Mouse (Mus musculus) frontal cortex, postnatal 14 days (tissue): ENCODE measurements around the gene Tekt3.

Experiments used
- DNase-seq, 2 experiments: peaks; one replicate each; pipeline ENCODE4 v3.0.0; 2022; ENCODE audit warnings: low spot score in 2 of 2

Tekt3 gene

DNA sequence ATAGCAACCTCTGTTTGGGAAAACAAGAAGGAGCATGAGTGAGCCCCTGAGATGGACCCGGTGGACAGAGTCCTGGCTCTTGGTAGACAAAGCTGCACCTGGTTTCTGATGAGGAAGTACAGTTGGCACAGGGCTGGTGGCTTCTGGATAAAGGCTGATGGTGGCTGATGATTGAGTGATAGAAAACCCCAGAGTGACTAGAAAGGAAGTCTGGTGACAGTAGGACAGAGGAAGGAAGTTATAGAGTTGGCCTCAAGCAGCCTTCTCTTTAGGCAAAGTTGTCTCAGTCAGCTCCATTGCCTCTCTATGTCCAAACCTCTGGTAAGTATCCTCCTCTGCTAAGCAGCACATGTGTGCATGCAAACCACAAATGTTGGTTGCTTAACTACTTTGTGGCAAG is 1.5 kb upstream of the Tekt3 start:
- no peak for DNase-seq

DNA sequence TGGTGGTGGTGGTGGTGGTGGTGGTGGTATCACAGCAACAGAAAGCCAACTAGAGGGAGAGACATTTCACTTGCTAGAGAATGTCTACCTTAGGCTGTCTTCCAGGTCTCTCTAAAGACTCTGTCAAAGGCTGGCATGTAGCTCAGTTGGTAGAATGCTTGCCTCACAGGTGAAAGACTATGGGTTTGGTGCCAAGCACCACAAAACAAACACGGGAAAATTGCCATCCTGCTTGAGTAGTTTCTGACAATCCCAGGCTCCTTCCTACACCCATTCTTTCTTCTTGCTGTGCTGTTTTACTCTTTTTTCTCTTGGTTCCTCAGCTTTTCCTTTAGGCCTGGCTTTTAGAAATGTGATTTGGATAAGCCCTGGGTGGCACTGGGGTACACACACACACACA is 5.1 kb downstream of the Tekt3 start:
- DNase-seq, result no peak

DNA sequence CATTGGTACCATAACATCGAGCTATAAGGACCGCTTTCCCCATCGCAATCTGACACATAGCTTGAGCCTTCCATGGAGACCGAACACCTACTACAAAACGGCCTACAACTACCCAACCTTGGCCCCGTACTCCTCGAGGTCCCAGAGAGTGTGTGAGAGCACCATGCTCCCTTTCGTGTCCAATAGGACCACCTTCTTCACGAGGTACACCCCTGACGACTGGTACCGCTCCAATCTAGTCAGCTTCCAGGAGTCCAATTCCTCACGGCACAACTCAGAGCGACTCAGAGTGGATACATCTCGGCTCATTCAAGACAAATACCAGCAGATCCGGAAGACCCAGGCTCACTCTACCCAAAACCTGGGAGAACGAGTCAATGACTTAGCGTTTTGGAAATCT is 8.6 kb downstream of the Tekt3 start:
- DNase-seq, result no peak

DNA sequence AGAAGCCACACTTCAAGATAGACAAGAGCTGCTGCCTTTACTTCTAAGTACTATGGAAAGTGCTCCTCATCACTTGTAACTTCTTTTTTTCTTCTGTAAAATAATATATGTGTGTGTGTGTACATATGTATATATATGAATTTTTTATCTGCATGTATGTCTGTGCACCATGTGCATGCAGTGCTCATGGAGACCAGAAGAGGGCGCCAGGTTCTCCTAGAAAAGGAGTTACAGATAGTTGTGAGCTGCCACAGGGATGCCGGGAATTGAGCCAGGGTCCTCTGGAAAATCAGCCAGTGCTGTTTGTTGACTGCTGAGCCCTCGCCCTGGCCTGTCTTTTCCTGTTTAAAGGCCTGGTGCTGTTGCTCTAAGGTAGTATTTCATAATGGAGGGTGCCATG is 23.1 kb downstream of the Tekt3 start:
- DNase-seq, result no peak

DNA sequence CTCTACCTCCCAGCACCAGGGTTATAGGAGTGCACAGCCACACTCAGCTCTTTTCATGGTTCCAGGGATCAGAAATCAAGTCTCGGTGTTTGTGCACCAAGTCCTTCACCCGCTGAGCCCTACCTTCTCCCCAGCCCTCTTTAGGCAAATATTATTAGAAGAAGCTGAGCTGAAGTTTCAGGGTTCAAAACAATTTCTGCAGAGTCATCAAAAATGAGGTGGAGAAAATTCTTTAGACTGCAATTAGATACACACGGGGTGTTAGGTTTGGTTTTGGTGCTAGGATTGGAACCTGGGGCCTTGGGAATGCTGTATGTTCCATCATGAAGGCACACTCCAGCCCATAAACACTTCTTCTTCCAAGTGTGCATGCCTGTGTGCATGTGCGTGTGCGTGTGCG is 27.2 kb downstream of the Tekt3 start:
- DNase-seq, result no peak

DNA sequence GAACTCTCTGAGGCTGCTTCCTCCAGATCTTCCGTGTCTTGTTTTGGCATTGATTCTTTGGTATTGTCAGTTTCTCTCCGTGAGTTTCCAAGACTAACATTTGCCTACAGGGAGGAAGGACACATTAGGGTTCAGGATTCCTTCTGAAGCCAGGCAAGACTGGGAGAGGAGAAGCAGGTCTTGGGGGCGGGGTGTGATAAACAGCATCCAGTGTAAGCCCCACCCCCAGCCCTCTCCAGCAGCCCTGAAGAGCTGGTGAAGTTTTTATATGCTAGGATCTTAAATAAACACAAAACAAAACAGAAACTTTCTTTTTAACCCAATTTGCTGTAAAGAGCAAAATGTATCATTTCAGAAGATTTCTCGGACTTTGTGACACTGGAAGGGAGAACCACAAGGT is 28.8 kb downstream of the Tekt3 start:
- no peak for DNase-seq

DNA sequence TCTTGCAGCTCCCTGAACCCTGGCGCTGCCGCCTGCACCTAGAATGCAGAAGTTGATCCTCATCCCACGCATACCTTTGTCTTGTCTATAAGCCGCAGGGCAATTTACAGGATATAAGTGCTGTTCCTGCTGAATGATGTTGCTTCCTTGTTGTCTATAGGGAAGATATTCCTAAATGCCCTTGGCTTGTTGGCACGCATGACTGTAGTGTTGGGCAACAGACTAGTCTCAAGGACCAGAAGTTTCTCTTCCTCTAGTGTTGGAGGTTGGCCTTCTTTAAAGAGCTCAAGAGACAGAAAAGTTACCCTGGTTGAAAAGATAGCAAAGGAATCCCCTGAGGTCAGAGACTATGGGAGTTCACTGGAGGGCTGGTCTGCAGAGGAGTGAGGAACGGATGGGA is 29.5 kb downstream of the Tekt3 start:
- no peak for DNase-seq

DNA sequence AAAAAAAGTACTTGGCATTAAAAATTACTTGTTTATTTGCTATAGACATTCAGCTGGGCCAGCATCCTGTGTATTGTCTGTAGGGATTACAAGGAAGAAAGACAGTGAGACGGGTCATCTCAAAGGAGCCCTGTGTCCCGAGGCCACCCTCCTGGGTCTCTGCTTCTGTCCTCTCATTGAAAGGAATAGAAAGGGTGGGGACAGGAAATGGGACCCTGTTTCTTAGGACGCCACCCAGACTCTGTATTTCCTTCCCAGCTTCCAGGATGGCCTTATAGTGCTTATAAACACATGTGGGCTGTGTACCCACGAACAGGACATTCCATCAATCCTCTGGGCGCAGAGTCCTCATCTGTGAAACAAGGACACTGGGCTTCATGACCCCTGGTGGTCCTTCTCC is 30.8 kb downstream of the Tekt3 start:
- no peak for DNase-seq

DNA sequence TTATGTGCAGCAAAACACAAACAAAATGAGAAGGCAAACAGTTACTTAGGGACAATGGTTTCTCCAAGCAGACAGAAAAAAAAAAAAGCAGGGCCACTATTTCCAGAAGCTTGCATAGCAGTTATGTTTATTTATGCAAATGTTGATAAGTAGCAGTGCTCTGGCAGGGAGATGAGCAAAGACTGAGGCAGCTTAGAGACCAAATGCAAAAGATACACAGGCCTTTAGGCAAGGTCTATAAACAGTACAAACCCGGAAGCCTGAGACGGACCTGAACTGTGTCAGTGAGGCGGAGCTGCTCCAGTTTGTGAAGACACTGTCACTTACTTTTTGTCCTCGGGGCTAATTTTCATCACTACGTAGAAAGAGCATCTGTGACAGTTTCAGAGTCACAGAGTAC is 32.1 kb downstream of the Tekt3 start:
- no peak for DNase-seq

DNA sequence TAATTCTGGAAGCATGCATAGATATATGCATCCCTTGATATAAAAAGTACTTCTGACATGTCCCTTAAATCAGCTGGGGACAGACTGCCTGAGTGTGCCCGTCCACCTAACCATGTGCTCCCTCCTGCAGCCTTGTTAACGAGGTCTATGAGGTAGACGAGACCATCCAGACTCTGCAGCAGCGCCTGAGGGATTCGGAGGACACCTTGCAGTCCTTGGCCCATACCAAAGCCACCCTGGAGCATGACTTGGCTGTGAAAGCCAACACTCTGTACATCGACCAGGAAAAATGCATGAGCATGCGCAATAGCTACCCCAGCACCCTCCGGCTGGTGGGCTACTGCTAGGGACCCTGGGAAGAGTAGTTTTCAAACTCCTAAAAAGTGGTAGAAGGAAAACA is 33.0 kb downstream of the Tekt3 start:
- no peak for DNase-seq

DNA sequence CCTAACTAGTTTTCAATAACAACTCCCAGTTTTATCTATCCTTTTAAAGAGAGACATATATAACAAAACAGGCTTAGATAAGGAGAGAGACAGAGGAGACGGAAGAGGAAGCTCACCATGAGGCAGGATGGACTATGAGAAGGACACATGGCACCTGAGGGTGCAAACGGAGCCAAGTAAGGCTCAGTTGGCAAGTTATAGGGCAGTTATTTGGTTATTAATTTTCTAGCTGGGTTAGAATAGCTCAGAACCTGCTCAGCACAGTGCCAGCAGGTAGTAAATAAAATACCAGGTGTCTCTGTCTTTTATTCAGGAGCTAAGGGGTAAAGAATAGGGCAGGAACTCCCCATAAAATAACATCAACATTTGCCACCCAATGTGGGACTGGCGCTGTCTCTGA is 36.6 kb downstream of the Tekt3 start:
- no peak for DNase-seq

DNA sequence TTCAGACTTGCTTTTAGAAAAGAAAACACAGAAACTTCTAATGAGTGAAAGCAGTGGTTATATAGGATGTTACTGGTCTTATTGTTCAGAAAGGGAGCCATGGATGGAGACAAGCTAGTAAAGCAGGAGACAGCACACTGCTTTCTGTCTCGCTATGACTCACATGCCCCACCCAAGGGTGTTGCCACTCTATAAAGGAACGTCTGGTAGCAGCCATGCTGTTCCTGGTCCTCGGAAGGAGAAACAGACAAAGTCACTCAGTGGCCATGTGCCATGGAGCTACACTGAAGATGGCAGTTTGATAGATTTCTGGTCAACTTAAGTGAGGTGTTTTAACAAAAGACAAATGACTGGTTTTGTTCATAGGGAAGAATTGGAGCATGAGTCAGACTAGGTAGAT is 37.9 kb downstream of the Tekt3 start:
- no peak for DNase-seq

DNA sequence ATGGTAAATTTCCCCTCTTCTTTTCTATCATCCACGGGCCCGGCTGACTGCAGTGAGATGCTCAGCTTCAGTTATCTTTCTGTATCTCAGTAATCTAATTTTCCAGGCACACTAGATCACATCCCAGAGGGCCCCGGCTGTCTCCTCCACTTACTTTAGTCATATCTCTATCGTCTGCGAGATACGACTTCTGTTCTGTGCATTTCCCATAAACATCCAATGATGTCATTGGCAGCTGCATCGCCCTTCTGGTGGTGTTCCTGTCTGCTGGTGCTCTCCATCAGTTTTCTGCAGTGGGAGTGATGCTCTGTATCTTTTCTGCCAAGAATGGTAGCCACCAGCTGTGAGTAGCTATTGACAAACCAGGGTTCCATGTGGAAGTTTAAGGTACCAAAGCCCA is 41.8 kb downstream of the Tekt3 start:
- no peak for DNase-seq

DNA sequence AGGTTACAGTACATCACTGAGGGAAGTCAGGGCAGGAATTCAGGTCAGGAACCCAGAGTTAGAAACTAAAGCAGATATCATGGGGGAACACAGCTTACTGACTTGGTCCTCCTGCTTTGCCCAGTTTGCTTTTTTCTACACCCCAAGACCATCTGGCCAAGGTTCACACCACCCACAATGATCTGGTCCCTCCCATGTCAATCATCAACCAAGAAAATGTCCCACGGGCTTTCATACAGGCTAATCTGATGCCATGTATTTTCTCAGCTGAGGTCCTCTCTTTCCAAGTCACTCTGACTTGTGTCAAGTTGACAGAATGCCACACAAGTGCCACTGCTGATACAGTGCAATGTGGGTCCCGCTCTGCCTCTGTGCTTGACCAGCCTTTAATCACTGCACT is 42.6 kb downstream of the Tekt3 start:
- no peak for DNase-seq

DNA sequence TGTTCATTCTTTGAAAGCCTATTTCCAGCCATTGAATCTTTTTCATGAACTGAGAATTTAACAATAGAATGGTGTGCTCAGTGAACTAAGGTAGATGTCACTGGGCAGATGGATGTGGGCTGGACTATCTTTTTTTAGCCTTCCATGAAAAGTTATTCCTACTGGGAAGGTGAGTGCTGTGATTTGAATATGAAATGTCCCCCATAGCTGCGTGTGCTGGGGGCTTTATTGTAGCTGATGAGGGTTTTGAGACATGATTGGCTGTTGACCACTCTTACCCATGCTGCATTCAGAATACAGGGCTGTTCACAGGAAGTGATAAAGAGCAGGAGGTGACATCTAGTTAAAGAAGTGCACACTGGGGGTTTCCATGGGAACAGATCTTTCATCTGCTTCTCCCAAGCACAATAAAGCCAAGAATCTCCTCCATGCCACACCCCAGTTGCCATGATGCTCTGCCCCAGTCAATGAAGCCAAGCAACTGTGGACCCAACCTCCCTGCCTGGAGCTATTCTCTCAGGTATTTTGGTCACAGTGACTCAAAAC is 47.8 kb downstream of the Tekt3 start:
- DNase-seq, result no peak

DNA sequence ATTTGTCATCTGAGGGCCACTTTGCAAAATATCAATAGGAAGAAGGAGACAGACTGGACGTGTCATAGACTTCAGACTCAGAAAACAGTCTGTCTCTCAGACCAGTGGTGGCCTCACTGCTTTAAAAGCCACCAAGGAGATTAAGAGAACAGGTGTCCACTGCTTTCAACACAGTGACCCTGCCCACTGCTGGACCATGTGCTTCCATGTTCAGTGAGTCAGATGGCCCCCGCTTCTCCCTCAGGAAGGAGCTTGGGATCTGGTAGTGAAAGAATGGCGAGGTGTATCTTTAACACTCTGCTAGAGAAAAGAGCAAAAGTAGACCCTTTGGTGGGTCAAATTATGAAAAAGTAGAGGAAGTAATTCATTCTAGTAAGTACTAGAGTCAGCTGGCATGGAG is 48.9 kb downstream of the Tekt3 start:
- no peak for DNase-seq

DNA sequence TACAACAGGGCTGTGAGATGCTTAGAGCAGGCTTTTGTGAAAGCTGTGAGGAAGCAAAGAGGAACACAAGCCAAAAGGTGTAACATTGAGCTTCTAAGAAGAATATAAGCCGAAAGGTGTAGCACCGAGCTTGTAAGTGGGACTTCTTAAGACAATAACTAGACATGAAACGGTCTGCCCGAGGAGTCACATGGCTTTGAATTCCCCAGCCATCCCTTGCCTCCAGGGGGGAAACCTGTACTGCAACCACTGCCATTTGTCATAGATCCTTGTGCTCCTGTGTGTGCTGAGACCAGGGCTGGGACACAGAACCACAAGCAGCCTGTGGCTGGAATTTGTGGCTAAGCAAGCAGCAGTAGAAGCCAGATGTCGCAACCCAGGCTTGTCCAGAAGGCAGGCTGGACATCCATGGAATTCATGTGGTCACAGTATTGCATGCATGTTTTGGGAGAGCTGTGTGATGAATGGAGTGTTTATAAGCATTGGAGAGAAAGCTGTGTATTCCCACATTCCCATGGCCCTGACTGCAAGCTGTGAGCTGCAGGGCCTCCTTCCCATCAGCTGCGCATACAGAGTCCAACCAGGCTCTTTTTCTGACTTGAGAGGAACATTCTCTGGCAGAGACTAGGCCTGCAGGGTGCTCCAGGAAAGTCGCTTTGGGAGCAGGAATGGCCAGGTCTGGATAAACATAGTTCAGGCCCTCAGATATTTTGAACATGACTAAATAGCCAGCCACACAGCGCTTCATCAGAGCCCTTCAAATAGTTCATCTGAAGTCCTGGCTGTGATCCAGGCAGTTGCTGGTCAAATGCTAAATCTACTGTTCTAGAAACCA is 53.6 kb downstream of the Tekt3 start:
- DNase-seq, result no peak

DNA sequence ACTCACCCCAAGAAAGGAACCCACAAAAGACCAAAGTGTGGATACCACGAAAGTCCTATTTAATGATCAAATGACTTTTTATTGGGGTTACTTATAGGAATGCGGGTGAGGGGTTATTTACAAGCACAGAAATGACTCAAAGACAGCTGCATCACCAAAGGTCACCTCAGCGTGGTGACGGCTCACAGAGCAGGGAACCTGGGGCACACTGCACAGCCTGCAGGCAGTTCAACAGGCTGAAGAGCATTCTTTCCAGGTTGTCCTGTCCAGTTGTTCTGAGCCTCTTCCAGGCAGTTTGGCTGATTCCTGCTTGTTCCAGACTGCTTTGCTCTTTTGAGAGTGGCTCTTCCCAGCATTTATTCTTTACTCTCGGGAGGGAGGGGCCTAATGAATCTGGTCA is 55.2 kb downstream of the Tekt3 start:
- no peak for DNase-seq

DNA sequence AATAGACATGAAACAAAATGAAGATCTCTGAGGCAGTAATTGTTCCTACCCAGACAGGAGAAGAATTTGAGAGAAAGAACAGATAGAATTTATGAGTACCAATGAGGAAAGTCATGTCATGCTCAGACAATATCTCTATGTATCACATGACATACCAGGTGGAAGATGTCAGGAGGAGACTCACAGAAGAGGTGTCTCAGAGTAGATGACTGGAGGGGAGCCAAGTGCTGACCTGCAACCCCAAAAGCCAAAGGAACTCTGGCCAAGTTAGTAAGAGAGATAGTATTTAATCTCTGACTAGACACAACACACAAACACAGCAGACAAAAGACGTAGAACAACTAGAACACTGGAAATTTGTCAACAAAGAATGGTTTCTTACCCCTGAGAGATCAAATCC is 55.8 kb downstream of the Tekt3 start:
- DNase-seq, result no peak

DNA sequence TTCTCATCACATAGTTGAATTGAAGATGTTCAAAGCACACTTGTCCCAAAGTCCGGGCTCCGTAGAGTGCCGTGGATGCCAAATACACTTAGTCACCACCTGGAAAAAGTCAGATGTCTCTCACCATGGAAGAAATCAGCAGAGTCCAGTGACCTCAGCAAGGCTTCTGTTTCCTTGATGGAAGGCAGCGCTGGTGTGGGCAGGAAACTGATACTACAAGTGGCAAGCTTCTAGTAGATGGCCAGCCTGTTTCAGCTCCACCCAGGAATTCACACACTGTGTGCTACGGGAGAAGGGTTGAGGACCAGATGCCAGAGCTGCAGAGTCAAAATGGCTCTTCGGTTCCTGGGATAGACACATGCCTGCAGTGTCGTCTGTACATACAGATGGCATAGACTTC is 58.3 kb downstream of the Tekt3 start:
- DNase-seq, result no peak

DNA sequence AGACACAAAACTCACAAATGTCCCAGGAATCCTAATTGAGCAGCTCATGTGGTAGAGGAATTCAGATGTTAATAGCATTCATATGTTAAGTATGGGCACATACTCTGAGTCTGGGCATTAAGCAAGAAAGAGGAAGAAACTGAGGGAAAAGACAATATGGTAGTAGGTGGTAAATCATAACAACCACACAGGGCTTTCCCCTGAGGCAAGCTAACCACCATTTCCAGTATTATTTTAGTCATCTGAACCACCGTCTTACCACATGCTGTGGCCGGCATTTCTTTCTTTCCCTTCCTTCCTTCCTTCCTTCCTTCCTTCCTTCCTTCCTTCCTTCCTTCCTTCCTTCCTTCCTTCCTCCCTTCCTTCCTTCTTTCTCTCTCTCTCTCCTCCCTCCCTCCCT is 60.8 kb downstream of the Tekt3 start:
- DNase-seq, result no peak

DNA sequence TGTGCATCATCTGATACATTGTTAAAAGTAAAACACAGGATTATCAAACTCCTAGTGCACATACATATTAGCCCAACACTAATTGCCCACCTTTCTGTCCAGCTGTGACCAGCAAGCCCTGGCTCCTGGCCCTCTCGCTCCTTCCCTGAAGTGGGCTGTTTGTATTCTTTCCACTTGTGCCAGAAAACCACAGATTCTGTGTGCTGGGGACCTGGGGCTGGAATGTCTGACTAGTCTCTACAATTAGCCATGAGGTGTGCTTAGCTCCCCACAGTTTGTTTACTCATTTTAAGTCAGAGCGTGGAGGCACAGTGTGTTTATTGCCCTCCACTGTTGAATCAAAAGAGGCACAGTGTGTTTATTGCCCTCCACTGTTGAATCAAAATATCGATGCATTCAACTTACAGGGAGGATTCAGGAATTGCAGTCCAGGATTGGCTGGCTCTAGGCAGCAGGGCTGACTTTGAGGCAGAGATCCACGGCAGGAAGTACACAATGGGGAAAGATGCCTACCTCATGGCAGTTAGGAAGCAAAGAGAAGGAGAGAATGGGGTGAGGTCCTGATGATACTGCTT is 61.4 kb downstream of the Tekt3 start:
- no peak for DNase-seq

DNA sequence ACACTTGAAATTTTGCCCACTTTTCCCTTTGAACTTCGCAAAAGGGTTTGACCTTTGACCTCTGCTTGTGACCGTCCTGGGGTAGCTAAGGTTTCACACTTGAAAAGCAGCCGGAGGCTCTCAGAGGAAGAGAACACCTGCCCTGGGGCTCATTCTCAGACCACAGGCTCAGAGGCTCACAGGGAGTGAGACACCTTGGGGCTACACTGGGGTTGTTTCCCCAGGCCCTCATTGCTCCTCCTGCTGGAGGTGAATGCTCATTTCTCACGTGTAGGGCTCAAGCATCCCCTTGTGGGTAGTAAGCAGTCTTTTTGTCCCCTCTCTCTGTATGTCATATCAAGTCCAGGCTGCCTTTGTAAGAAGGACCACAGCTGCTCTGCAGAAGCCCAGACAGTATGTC is 62.9 kb downstream of the Tekt3 start:
- no peak for DNase-seq
